Mouse (Mus musculus) right cerebral cortex, postnatal 4 days (tissue): ENCODE measurements around the gene Btn2a2.

ENCODE experiments used
- DNase-seq: peaks from one replicate; pipeline ENCODE4 v3.0.0-alpha.2; 2022

Btn2a2 gene

DNA sequence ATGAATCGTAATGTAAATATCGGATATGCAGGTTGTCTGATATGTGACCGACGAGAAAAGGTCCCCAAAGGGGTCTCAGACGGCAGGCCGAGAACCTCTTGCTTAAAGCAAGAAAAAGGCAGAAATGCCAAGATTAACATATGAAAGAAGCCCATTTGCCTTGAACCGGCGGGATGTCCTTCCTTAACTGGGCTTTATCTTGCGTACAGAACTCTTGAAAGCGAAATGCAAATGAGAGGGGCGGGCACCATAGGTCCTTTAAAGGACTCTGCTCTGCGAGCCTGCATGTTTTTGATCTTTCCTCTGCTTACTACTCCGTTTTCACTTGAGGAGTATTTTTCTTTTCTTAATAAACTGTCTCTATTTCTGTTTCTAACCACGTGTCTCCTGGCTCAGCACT is 3.3 kb upstream of the Btn2a2 start:
- no peak for DNase-seq

DNA sequence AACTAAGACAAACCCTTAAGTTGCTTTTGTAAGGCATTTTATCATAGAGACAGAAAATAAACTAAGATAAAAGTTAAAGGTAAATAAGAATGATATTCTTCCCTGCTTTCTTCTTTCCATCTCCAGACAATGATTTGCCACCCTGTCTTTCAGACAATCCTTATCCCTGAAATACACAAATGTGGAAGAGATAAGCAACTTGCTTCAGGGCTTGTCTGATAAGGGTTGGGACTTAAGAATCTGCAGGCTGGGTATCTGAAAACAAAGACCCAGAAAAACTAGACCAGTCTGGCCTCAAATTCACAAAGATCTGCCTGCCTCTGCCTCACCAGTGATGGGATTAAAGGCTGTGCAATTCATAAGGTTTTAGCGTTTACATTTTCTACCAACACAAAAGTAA is 2.6 kb upstream of the Btn2a2 start:
- no peak for DNase-seq

DNA sequence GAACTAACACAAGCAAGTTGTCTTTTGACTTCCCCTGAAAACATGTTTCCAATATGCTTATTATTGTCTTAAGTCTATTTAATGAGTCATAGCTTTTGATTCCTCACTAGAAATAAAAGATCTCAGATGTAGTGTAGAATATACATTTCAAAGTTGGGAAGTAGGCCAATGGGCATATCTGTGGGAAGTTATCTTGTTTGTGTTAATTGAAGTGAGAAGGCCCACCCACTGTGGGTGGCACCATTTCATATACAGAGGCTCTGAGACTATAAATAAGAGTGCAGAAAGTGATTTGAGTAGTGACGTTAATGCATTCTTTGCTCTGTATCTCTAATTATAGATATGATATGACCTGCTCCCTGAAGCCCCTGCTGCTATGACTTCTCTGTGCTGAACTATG is 2.2 kb upstream of the Btn2a2 start:
- no peak for DNase-seq

DNA sequence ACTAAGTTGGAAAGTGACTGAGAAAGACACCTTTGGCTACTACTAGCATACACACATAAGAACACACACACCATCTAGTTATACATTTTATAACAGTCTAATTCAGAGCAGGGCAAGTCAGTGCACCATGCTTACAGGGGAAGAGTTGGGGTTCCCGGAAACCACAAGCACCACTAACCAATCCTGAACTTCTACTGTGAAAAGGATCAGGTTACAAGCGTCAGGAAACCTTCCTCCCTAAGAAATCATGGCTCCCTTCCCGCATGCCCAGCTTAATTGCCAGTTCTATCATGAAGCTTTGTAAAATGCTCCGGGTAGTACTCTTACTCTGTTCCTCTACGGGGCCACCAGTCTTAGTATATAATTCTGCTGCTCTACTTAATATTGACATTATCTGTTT is 3.4 kb downstream of the Btn2a2 start:
- DNase-seq = no peak

DNA sequence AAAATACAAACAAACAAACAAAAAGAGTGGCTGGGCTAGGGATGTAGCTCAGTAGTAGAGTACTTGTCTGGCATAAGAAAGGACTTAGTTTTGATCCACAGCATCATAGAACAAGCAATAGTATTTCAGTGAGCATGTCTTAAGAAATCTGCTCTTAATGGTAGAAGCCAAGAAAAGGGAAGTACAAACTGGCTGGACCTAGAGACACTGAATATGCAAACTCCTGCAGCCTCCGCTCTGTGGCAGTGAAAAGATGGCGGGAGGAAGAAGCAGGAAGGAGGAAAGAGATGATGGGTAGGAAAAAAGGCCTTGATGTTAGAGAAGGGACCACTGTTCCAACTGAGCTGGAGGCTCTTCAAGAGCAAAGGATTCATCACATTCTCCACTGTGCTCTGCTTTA is 5.5 kb downstream of the Btn2a2 start:
- no peak for DNase-seq

DNA sequence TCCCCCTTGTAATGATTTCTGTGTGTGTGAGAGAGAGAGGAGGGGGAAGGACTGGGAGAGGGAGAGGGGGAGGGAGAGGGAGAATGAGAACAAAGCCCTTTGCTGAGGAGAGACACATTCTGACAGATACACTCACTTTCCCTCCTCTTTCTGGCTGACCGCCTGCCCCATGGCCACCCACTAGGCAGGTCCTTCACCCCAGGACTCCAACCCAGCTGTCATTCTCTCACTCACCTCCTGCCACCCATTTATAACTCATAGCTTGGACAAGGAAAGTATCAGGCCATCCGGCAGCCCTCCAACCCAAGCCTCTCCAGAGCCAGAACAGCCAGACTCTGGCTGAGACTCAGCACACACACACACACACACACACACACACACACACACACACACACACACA is 13.0 kb downstream of the Btn2a2 start:
- DNase-seq = no peak

DNA sequence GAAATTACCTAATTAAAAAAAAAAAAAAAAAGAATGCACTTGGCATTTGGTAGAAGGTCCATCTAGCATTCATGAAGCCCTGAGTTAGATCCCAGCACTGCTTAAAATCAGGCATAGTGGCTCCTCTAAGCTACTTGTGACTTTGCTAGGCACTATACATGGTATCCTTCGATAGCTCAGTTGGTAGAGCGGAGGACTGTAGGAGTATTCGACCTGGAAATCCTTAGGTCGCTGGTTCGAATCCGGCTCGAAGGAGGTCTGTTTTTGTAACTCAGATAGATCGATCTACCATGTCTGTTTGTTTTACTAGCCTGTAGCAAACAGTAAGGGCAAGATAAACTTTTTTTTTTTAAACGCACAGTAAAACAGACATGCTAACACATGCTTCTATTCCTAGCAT is 21.7 kb downstream of the Btn2a2 start:
- DNase-seq = peak; percentile 62

DNA sequence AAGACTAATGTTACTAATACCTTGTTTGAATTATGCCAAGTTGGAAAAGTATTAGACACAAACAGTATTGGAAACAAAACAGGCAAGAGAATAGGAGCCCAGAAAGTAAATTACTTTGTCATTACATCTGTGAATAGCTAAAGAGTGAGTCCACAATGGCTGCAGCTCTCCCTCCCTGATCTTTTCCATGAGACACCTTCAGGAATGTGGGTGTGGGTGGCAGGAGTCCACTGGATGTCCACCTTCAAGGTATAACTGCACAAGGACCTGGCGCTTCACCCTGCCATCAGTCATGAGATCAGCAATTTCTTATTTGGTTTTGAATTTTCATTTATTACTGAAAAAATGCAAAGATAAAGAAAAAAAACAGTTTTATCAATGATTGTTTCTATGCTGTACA is 22.4 kb downstream of the Btn2a2 start:
- DNase-seq = no peak

DNA sequence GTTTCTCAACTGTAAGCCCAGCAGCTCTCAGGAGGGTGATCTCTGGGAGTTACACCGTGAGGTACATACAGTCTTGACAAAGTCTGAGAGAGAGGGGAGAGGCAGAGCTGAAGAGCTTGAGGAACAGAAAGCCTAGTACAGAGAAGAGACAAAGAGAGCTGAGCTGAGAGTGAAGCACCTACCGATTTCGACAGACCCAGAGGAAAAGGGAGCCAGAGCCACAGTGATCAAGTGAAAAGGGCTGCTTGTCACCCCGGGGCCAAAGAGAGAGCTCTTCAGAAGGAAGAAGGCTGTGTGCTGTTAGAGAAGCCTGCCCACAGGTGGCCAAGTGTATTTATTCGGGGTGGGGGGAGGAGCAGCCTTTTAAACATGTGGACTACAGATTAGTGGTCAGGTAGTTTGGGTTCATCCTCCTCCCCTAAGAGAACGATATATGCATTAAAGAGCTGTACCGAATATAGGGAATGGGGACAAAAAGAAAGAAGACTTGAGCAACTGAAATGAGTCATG is 23.0 kb downstream of the Btn2a2 start, which contains the start of gene Btn1a1:
Gene Btn1a1, minus strand, starts transcription at position 302 of the 510 bp plus-strand sequence.
- no peak for DNase-seq

DNA sequence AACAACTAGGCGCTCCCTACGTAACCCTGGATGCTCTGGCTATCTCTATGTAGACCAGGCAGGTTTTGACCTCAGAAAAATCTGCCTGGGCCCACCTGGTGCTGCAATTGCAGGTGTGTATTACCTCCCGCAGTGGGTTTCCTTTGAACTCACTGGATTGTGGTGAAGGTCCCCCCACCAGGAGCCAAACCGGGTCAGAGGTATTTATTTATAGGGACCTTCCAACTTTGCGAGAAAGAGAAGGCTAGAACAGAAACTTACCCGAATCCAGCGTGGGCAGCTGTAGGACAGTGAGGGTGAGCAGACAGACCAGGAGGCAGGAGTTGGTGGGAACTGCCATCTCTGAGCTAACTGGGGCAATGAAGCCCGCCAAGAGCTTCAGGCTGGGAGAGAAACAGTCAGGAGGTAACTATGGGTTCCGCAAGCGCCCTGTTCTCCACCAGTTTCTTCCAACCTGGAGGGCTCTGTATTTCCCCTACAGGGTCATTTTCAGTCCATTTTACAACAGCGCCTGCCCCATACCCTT is 23.8 kb downstream of the Btn2a2 start:
- DNase-seq = no peak

DNA sequence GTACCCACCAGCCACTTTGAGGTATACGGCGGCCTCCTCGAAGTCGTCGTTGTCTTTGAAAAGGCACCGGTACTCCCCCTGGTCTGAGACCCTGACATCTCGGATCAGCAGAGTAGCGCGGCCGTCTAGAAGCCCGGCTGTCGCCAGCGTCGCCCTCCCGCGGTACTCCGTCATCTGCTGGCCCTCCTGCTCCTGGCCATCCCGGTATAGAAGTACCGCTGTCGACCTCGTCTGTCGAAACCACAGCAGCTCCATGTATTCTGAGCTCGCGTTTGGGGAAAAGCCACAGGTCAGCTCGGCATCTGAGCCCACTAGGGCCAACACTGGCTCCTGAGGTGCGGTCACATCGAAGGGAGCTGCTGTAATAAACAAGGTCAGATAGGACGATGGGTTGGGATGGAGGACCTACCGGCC is 24.4 kb downstream of the Btn2a2 start:
- peak; percentile 19 for DNase-seq

DNA sequence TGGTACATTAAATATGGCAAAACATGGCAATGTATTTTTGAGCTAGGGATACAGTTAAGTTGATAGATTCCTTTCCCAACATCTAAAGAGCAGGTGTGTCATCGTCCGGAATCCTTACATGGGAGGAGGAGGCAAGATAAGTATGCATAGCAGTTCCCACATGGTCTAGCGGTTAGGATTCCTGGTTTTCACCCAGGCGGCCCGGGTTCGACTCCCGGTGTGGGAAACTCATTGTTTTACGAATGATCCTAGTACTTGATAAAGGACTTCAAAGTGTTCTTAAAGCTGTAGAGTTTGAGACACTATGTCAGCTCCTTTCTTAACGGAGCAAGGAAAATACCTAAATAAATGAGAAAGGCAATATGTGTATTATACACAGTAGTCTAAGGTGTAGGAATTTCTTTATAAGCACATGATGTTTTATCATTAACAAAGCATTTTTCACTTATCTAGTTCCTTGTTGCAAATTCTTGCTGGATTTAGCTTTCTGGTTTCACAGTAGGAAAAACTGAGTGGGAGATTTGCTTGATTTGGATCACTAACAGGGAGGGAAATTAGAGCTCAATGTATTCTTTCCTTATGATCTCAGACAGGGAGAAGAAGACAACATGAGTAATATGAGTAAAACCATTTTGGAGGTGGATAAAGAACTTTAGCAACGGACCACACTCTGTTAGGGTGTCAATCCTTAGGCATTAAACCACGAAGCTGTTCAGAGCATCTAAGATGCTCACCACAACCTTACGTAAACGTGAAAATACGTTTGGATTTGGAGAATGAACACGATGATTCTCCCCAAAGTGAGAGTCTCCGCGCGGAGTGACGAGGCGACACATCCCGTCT is 25.1 kb downstream of the Btn2a2 start:
- peak; percentile 81 for DNase-seq

DNA sequence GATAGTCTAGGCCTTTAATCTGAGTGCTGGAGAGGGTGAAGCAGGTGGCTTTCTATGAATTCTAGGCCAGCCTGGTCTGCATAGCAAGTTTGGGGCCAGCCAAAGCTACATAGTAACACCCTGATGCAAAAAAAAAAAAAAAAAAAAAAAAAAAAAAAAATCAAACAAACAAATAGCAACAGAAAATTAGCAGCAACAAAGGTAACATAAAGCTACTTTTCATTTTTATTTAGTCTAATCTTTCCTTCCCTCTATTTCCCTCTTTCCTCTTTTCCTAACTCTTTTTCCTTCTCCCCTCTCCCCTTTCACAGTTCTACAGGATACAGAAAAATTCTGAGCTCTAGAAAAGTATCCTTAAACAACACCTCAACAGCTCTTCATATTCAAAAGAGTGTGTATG is 26.0 kb downstream of the Btn2a2 start:
- no peak for DNase-seq

DNA sequence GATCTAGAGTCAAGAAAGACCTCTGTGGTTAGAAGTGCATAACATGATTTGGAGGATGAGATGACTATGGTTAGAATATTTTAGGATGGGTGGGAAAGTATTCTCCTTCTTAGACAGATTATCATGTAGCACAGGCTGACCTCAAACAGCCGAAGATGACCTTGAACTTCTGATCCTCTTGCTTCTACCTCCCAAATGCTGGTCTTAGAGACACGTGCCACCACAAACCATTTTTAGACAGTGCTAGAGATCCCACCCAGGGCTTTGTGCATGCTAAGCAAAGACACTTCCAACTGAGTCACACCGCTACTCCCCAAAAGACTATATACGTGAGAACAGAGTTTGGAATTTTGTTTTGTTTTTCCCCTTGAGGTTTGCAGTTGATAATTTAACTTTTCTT is 26.6 kb downstream of the Btn2a2 start:
- no peak for DNase-seq

DNA sequence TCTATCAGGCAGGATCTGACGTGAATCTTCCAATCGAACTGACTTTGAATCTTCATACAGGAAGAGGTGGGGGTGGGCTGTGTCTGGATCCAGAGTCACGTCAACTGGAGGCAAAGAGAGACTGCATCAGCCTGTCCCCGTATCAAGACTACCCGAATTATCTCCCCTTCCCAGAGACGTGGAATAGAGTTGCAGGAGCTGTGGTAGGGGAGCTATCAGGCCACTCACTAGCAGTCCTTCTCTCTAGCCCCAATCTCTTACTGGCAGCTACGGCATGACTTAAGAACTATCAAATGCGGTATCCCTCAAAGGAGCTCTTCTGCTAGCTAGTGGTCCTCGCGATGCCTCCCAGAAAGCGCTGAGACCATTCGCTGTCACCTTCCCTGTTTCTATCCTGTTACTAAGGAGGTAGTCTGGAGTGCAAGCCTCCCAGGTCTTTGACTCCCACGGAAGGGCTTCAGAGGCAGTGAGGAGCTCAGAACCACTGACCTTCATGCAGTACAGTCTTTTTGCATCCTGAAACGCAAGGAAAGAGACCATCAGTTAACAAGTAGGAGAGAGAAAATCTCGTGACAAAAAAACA is 29.3 kb downstream of the Btn2a2 start:
- DNase-seq = no peak

DNA sequence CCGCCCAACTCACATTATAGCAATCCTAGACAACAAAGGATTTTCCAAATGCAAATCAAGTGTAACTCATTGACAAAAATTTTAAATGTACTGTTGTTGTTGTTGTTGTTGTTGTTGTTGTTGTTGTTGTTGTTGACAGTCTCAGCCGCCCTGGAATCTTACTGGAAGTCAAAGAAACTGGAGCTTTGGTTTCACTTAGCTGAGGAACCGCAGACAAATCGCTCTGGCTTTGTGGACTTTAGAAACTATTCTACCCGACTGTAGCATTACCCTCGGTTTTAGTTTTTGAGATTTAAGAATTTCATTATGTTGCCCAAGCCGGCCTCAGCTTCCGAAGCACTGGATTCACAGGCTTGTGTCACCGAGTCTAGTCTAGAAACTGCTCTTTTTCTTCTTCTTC is 34.7 kb downstream of the Btn2a2 start:
- DNase-seq = no peak

DNA sequence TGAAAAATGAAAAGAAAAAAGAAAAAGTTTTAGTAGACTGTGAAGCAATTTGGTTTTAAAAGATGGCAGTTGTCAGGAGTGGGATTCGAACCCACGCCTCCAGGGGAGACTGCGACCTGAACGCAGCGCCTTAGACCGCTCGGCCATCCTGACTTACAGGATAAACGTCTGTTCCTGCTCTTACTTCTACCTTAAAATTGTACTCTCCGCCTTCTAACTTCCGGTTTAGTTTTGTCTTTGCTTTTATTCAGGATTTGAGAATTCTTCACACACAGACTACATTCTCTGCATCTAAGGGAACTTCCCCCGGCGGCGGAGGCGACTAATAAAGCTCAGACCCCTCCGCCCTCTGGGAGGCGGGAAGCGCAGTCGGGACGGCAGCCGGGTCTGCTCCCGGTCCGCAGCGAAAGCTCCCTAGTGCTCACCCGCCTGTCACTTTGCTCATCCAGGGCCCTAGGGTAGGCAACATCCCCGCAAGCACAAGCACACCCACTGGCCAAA is 35.2 kb downstream of the Btn2a2 start:
- peak; percentile 58 for DNase-seq

DNA sequence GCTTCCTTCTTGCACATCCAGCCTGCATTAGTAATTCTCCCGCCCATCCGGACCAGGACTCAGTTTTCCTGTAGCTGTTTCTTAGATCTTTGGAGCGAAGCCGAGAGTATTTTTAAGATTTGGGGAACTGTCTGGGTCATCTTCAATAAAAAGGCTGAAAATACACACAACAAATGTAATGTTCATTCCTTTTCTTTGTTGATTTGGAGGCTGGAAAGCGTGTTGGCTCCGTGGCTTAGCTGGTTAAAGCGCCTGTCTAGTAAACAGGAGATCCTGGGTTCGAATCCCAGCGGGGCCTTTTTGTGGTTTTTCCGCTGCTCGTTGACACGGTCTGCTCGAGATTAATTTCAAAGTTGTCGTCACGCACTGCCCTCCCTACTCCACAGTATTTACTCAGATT is 38.3 kb downstream of the Btn2a2 start:
- DNase-seq = peak; percentile 84

DNA sequence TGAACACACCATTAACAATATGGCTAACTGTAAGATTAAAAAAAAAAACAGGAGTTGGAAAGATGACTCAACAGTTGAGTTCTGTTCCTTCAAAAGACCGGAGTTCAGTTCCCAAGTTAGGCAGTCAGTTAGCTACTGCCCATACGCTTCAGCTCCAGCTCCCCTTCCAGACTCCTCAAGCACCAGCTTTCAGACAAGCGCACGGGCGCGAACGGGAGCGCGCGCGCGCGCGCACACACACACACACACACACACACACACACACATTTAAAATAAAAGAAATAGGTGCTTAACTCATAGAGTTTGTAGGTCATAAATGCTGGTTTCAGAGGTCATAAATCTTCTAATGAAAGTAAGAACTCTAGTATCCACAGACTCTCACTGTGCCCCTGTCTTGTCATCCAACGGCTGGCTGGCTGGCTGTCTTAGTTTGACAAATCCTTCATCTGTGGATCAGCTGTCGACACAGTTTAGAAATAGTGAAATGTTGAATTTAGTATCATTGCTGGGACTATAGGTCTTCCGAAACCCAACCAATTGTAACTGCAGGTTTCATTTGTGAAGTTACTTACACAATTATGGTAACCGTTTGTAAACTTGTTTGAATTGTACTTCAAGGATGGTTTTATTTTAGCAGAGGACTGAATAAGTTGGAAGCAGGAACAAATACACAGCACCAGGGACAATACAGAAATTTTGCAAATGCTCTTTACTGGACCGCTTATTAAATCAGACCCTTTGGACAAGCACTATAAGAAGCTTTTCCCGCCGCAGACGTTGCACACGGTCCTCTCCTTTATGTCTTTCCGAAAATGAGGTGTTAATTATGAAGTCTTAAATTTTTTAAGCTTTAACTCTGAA is 39.2 kb downstream of the Btn2a2 start:
- DNase-seq = peak; percentile 58

DNA sequence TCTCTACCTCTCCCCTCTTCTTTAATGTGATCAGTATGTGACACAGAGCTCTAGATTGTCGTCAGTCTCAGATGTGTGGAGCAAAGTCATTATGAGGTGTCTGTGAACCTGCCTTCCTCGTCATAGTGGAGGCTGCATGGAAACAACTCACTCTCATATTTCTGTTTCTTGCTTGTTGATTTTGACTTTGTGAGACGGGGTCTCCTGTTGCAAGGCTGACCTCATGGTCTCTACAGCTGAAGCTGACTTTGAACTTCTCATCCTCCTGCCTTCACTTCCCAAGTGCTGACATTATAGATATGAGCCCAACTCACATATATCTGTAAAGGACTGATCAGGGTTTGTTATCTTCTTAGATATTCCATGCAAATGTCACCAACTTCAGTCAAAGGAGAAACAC is 39.9 kb downstream of the Btn2a2 start:
- no peak for DNase-seq

DNA sequence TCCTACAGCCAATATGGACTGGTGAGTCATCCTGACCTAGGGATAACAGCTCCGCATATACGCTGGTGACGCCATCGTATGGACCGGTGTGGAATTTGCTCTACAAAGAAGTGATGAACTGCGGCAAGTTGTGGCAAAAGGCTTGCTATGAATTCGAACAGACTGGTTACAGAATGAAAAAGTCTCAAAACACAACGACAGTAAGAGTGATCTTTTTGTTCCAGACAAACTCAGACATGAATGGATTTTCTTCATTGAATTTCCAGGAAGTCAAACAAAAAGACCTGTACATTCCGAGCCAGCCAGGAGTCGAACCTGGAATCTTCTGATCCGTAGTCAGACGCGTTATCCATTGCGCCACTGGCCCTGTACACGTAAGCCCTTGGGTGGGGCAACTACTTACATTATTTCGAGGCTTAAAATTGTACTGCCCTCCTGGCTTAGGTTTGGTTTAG is 42.1 kb downstream of the Btn2a2 start:
- DNase-seq = peak; percentile 83

DNA sequence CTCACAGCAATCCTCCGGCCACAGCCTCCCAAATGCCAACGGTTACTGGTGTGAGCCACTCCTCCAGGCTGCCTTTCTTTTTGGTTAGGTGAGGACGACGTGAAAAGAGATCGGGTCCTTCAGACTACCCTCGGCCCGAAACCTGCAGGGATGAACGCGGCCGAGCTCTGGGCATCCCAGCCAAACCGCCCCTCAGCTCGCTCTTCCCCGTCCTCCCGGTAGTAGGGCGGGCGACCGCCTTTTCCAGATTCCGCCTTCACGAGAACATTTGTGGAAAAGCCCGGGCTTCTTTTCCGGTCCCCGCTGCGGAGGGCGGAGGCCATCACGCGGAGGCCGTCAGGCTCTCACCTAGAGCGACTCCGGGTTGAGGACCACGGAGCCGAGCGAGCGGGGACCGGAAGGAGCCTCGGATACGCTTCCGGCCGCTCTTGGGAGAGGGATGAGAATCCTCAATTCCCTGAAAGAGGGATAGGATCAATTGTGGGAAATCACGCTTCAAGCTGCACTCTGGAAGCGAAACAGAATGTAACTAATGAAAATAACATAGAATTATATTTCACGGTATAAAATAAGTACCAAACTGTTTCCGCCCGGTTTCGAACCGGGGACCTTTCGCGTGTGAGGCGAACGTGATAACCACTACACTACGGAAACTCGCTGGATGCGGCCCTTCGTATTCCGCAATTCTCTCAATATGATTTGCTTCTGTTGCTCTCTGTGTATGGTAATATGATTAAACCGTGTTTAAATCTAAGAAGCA is 42.9 kb downstream of the Btn2a2 start:
- peak; percentile 94 for DNase-seq
